Mouse (Mus musculus): ENCODE data around the gene Ucp1. TPM values are rescaled to one million over a fixed set of nuclear protein-coding genes. Genes with fewer than 3 reads are reported as not detected.
"Not testable (repeated sequence)": the region's sequence is repeated elsewhere in the genome, so short reads cannot be mapped to it uniquely, and the experiment has no call there.

The Ucp1 gene
- polyA plus RNA-seq, 1 experiment from 2014 or later: not detected

- Histone ChIP-seq H3K4me3 (ENCODE audit: low read depth, low read length) (no peak overlapping the region), H3K27ac (ENCODE audit: low read depth, low read length) (no peak overlapping the region), H3K9ac (ENCODE audit: low read depth, low read length) (no peak overlapping the region), H3K4me2 (no peak overlapping the region), H3K36me3 (ENCODE audit: control insufficient read depth, insufficient read depth, low read length) (no peaks in the 10 kb centered on the region), H3K4me1 (replicated peaks; ENCODE audit: control insufficient read depth, insufficient read depth, low read length) (no peaks in the 10 kb centered on the region), H3K9me3 (ENCODE audit: control insufficient read depth, low read length) (no peaks in the 10 kb centered on the region), H3K27me3 (replicated peaks; ENCODE audit: control insufficient read depth, insufficient read depth, low read length) (no peaks in the 10 kb centered on the region)
- DNase-seq (ENCODE audit: low spot score) (no peak), ATAC-seq (replicated peaks; ENCODE audit: low FRiP score) (no peak)
- WGBS: 84% methylated on average over 10 of the region's 10 CpGs
These were observed 17.7 kb upstream of the Ucp1 start for GRCm38 (mm10) chr8:83272464-83272863.

- Histone ChIP-seq H3K4me3 (ENCODE audit: low read depth, low read length) (no peak overlapping the region), H3K27me3 (replicated peaks; ENCODE audit: control insufficient read depth, insufficient read depth, low read length) (no peaks in the 10 kb centered on the region), H3K36me3 (ENCODE audit: control insufficient read depth, insufficient read depth, low read length) (no peaks in the 10 kb centered on the region), H3K4me1 (replicated peaks; ENCODE audit: control insufficient read depth, insufficient read depth, low read length) (no peaks in the 10 kb centered on the region), H3K4me2 (no peak overlapping the region), H3K27ac (ENCODE audit: low read depth, low read length) (no peak overlapping the region), H3K9me3 (ENCODE audit: control insufficient read depth, low read length) (no peaks in the 10 kb centered on the region), H3K9ac (ENCODE audit: low read depth, low read length) (no peak overlapping the region)
- ATAC-seq (replicated peaks; ENCODE audit: low FRiP score) (no peak), DNase-seq (ENCODE audit: low spot score) (no peak)
- WGBS: 60% methylated on average over 11 of the region's 11 CpGs
These were observed 15.7 kb upstream of the Ucp1 start for GRCm38 (mm10) chr8:83274470-83274869.

- no peak overlapping the region for H3K9ac ChIP-seq (ENCODE audit: low read depth, low read length)
- H3K36me3 ChIP-seq (ENCODE audit: control insufficient read depth, insufficient read depth, low read length): no peaks in the 10 kb centered on the region
- H3K4me2 ChIP-seq: no peak overlapping the region
- 79% methylated on average over 6 of the region's 6 CpGs for WGBS
- no peak overlapping the region for H3K4me3 ChIP-seq (ENCODE audit: low read depth, low read length)
- no peak for ATAC-seq (replicated peaks; ENCODE audit: low FRiP score)
- no peaks in the 10 kb centered on the region for H3K4me1 ChIP-seq (replicated peaks; ENCODE audit: control insufficient read depth, insufficient read depth, low read length)
- H3K27ac ChIP-seq (ENCODE audit: low read depth, low read length): no peak overlapping the region
- DNase-seq (ENCODE audit: low spot score): no peak
- no peaks in the 10 kb centered on the region for H3K9me3 ChIP-seq (ENCODE audit: control insufficient read depth, low read length)
- no peaks in the 10 kb centered on the region for H3K27me3 ChIP-seq (replicated peaks; ENCODE audit: control insufficient read depth, insufficient read depth, low read length)
These were observed 11.7 kb upstream of the Ucp1 start for GRCm38 (mm10) chr8:83278431-83278830.

GRCm38 (mm10) chr8:83285391-83285790 lies 4.8 kb upstream of the Ucp1 start:
- peaks cover 15% of the 10 kb centered on the region for H3K27me3 ChIP-seq (replicated peaks; ENCODE audit: control insufficient read depth, insufficient read depth, low read length)
- DNase-seq (ENCODE audit: low spot score) (no peak), ATAC-seq (replicated peaks; ENCODE audit: low FRiP score) (no peak)
- no peak overlapping the region for H3K4me2 ChIP-seq
- H3K9me3 ChIP-seq (ENCODE audit: control insufficient read depth, low read length): no peaks in the 10 kb centered on the region
- H3K4me1 ChIP-seq (replicated peaks; ENCODE audit: control insufficient read depth, insufficient read depth, low read length): peaks cover 3% of the 10 kb centered on the region; the same call in 1 of the 2 replicates
- no peaks in the 10 kb centered on the region for H3K36me3 ChIP-seq (ENCODE audit: control insufficient read depth, insufficient read depth, low read length)
- H3K27ac ChIP-seq (ENCODE audit: low read depth, low read length): no peak overlapping the region
- WGBS: 79% methylated on average over 8 of the region's 8 CpGs
- no peak overlapping the region for H3K4me3 ChIP-seq (ENCODE audit: low read depth, low read length)
- H3K9ac ChIP-seq (ENCODE audit: low read depth, low read length): no peak overlapping the region

GRCm38 (mm10) chr8:83297375-83297774 lies 7.2 kb downstream of the Ucp1 start:
- 55% methylated on average over 4 of the region's 4 CpGs for WGBS
- H3K36me3 ChIP-seq (ENCODE audit: control insufficient read depth, insufficient read depth, low read length): no peaks in the 10 kb centered on the region

GRCm38 (mm10) chr8:83300135-83300534 lies 10.0 kb downstream of the Ucp1 start:
- no peaks in the 10 kb centered on the region for H3K4me1 ChIP-seq (replicated peaks; ENCODE audit: control insufficient read depth, insufficient read depth, low read length)
- no peak for ATAC-seq (replicated peaks; ENCODE audit: low FRiP score)
- no peak overlapping the region for H3K4me2 ChIP-seq
- DNase-seq (ENCODE audit: low spot score): no peak
- no peaks in the 10 kb centered on the region for H3K9me3 ChIP-seq (ENCODE audit: control insufficient read depth, low read length)
- H3K9ac ChIP-seq (ENCODE audit: low read depth, low read length): no peak overlapping the region
- H3K36me3 ChIP-seq (ENCODE audit: control insufficient read depth, insufficient read depth, low read length): no peaks in the 10 kb centered on the region
- no peaks in the 10 kb centered on the region for H3K27me3 ChIP-seq (replicated peaks; ENCODE audit: control insufficient read depth, insufficient read depth, low read length)
- H3K27ac ChIP-seq (ENCODE audit: low read depth, low read length): no peak overlapping the region
- H3K4me3 ChIP-seq (ENCODE audit: low read depth, low read length): no peak overlapping the region
- WGBS: 33% methylated on average over 1 of the region's 1 CpGs

More at GRCm38 (mm10) chr8:83297375-83297774, 7.2 kb downstream of the Ucp1 start:
- Histone ChIP-seq H3K9ac (ENCODE audit: low read depth, low read length) (no peak overlapping the region), H3K4me3 (ENCODE audit: low read depth, low read length) (no peak overlapping the region), H3K4me2 (no peak overlapping the region), H3K9me3 (ENCODE audit: control insufficient read depth, low read length) (no peaks in the 10 kb centered on the region), H3K27me3 (replicated peaks; ENCODE audit: control insufficient read depth, insufficient read depth, low read length) (no peaks in the 10 kb centered on the region), H3K4me1 (replicated peaks; ENCODE audit: control insufficient read depth, insufficient read depth, low read length) (no peaks in the 10 kb centered on the region), H3K27ac (ENCODE audit: low read depth, low read length) (no peak overlapping the region)
- no peak for ATAC-seq (replicated peaks; ENCODE audit: low FRiP score)
- no peak for DNase-seq (ENCODE audit: low spot score)

GRCm38 (mm10) chr8:83304946-83305345 lies 14.8 kb downstream of the Ucp1 start:
- Histone ChIP-seq H3K9ac (ENCODE audit: low read depth, low read length) (no peak overlapping the region), H3K4me1 (replicated peaks; ENCODE audit: control insufficient read depth, insufficient read depth, low read length) (no peaks in the 10 kb centered on the region), H3K4me3 (ENCODE audit: low read depth, low read length) (no peak overlapping the region), H3K36me3 (ENCODE audit: control insufficient read depth, insufficient read depth, low read length) (no peaks in the 10 kb centered on the region), H3K9me3 (ENCODE audit: control insufficient read depth, low read length) (no peaks in the 10 kb centered on the region), H3K27me3 (replicated peaks; ENCODE audit: control insufficient read depth, insufficient read depth, low read length) (no peaks in the 10 kb centered on the region), H3K27ac (ENCODE audit: low read depth, low read length) (no peak overlapping the region), H3K4me2 (no peak overlapping the region)
- no peak for ATAC-seq (replicated peaks; ENCODE audit: low FRiP score)
- DNase-seq (ENCODE audit: low spot score): no peak
- 96% methylated on average over 1 of the region's 1 CpGs for WGBS

- Histone ChIP-seq H3K4me1 (replicated peaks; ENCODE audit: control insufficient read depth, insufficient read depth, low read length) (no peaks in the 10 kb centered on the region), H3K9me3 (ENCODE audit: control insufficient read depth, low read length) (no peaks in the 10 kb centered on the region), H3K4me2 (no peak overlapping the region), H3K27ac (ENCODE audit: low read depth, low read length) (no peak overlapping the region), H3K27me3 (replicated peaks; ENCODE audit: control insufficient read depth, insufficient read depth, low read length) (no peaks in the 10 kb centered on the region), H3K4me3 (ENCODE audit: low read depth, low read length) (no peak overlapping the region), H3K36me3 (ENCODE audit: control insufficient read depth, insufficient read depth, low read length) (no peaks in the 10 kb centered on the region), H3K9ac (ENCODE audit: low read depth, low read length) (no peak overlapping the region)
- no peak for ATAC-seq (replicated peaks; ENCODE audit: low FRiP score)
- WGBS: 85% methylated on average over 6 of the region's 6 CpGs
- DNase-seq (ENCODE audit: low spot score): no peak
These were observed 19.7 kb downstream of the Ucp1 start for GRCm38 (mm10) chr8:83309836-83310235.

- not testable (repeated sequence) for H3K4me3 ChIP-seq (ENCODE audit: low read depth, low read length); H3K9me3 ChIP-seq (ENCODE audit: control insufficient read depth, low read length); H3K9ac ChIP-seq (ENCODE audit: low read depth, low read length); H3K4me1 ChIP-seq (replicated peaks; ENCODE audit: control insufficient read depth, insufficient read depth, low read length); ATAC-seq (replicated peaks; ENCODE audit: low FRiP score); H3K4me2 ChIP-seq; H3K27ac ChIP-seq (ENCODE audit: low read depth, low read length); DNase-seq (ENCODE audit: low spot score); H3K36me3 ChIP-seq (ENCODE audit: control insufficient read depth, insufficient read depth, low read length); H3K27me3 ChIP-seq (replicated peaks; ENCODE audit: control insufficient read depth, insufficient read depth, low read length)
- WGBS: 86% methylated on average over 4 of the region's 4 CpGs
These were observed 24.9 kb downstream of the Ucp1 start for GRCm38 (mm10) chr8:83315084-83315483.
